Mouse (Mus musculus): ENCODE data around the gene Gpr108.
"Not testable (repeated sequence)": the region's sequence is repeated elsewhere in the genome, so short reads cannot be mapped to it uniquely, and the experiment has no call there.

Gpr108 gene

DNA sequence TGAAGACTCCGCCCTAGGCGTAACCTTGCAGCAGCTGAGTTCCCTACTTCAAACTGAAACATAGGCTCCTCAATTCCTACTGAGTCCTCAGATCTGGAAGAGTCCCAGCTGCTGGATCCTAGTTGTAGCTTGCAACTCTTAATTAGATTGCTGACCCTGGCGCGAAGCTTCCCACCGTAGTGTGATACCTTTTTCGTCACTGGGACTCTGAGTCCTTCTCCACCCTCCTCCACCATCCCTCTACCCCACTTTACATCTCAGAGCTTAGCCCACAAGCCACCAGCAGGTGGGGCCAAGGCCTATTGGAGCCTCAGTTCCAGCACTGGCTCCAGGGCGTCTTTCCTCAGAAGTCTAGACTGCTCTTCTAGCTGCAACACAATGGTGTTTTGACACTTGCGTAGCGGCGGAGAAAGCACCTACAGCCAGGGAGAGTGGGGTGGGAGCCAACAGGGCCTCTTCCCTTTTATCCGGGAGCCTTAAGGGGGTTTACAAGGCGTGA, at the start of gene Gpr108:
Gpr108 (minus strand) TSS at position 246 of the 499 bp plus-strand sequence.
- DNase-seq (ENCODE audit: low spot score), result no peak

DNA sequence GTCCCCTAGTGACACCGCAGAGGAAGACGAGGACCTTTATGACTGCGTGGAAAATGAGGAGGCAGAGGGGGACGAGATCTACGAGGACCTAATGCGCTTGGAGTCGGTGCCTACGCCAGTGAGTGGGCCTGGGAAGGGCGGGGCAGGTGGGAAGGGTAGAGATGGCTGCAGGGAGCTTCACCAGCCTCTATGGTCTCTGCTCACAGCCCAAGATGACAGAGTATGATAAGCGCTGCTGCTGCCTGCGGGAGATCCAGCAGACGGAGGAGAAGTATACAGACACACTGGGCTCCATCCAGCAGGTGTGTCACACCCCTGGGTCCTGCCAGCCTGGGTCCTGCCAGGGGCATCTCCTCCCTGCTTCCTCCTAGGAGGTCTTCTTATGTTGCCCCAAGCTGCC, 48.8 kb upstream of the Gpr108 start:
- DNase-seq (ENCODE audit: low spot score), result no peak

DNA sequence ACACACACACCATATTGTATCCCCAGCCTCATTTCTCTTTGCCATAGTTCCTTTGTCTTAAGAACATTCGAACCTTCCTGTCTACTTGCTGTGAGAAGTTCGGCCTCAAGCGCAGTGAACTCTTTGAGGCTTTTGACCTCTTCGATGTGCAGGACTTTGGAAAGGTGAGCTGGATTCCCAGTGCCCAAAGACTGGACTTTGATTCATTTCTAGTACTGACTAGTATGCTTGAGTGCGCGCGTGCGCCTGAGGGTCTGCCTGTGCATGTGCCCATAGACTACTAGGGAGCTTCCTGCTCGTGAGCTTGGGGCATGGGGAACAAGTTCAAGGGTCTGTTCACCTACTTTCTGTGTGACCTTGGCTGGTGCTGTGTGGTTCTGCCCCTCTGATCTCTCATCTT, 47.7 kb upstream of the Gpr108 start:
- DNase-seq (ENCODE audit: low spot score), result no peak

DNA sequence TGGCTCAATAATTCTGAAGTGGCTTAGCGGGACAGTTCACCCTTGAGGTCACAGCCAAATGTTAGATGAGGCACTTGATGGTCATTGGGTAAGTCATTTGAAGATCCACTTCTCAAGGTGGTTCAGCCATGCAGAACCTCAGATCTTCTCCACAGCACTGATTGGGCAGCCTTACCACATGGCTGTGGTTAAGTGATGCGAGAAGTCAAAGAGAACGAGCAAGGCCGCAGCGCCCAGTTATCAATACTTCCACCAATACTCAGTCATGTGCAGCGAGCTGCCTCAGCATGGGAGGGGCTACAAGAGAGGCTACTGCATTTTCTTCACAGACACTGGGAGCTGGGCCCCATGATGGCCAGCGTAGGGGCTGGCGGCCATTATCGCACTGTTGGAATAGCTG, 44.7 kb upstream of the Gpr108 start:
- no peak for DNase-seq (ENCODE audit: low spot score)

DNA sequence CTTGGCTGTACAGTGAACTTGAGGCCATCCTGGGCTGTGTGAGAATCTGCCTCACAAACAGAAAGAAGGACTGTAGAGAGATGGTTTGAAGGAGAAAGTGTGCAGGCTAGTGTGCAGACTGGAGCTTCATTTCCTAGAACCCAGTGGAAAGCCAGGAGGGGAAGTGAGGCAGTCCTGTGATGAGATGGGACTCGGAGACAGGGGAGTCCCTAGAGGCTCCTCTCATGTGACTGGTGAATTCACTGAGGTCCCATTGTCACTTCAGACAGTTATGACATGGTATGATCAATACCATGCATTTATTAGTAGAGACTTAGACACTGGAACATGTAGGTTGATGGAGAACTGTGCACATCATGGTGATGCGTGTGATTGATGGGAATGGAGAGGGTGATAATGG, 44.1 kb upstream of the Gpr108 start:
- DNase-seq (ENCODE audit: low spot score), result no peak

DNA sequence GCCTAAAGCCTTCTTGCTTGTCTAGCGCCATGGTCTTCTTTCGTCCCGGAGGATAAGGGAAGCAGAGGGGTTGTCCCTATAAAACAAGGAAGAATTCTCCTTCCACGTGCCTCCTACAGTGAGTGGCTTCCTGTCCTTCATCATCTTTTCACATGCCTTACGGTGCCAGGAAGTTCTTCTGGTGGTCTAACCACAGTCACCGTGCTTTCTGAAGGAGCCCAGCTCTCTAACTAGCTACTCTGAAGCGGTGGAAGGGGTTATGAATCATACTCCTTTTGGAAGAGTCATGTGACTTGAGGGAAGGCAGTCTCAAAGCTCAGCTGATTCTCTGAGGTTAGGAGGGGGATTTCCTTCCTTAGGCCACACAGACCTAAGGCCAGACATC, 42.4 kb upstream of the Gpr108 start:
- DNase-seq (ENCODE audit: low spot score), result no peak

DNA sequence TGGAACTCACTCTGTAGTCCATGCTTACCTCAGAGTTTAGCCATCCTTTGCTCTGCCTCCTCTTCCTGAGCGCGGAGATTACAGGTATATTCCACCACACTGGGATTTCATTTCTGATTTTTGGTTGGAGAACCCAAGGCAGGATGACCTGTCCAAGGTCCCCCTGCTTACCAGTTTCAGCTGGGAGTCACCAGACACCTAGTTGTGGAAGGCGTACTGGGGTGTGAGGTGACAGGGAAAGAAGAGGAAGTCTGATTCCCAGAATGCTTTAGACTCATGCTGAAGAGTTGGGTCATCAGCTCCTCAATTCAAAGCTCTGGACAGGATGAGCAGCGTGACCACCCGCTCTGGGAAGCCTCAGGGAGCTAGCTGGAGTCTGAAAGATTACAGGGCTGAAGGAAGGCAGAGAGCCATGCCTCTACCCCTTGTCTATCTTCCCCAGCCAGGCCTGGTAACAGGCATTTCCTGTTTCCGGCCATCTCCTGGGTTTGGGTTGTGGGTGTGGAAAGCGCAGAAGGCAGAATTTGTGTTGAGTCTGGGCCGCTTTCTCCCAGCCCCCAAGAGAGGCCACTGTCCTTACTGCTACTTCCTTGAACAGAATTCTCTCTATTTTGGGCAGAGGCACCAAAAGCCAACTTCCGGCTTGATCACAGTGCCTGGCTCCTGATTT, 41.9 kb upstream of the Gpr108 start:
- no peak for DNase-seq (ENCODE audit: low spot score)

DNA sequence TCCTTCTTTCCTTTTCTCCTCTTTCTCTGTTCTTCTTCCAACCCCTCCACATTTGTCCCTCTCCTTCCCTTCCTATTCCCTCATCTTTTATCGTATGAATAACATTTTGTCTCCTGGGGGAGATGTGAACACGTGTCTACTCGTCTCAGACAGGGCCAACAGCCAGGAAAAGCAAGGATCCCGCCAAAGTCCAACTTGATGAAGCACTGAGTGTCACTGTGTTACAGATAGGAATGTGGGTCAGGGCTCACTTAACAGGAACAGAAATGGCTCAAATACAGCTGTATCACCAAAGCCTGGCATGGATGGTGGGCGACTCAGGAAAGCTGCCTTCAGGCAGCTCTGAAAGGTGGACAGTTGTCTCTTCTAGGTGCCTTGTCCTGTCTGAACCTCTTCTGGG, 41.0 kb upstream of the Gpr108 start:
- DNase-seq (ENCODE audit: low spot score), result no peak

DNA sequence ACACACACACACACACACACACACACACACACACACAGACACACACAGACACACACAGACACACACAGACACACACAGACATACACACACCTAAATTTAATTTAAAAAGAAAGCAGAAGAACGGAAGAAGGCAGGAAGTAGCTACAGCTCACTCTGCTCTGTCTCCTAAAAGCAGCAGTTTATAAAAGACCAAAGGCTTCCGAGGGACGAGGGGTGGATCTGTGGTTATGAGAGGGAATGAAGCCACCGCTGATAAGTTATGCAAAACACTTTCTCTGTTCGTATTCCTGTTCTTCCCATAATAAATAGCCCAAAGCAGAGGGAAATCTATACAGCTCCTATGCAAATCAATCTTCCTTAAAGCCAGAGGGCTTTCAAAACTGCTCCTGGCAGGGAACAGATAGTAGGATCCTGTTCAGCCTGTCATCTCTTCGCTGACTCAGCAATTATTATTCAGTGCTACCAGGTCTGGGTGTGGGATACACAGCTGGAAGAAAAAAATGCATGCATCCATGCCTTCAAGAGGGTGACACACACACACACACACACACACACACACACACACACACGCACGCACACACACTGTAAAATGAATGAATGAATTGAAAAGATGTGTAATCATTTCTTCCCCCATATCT, 38.6 kb upstream of the Gpr108 start:
- no peak for DNase-seq (ENCODE audit: low spot score)

DNA sequence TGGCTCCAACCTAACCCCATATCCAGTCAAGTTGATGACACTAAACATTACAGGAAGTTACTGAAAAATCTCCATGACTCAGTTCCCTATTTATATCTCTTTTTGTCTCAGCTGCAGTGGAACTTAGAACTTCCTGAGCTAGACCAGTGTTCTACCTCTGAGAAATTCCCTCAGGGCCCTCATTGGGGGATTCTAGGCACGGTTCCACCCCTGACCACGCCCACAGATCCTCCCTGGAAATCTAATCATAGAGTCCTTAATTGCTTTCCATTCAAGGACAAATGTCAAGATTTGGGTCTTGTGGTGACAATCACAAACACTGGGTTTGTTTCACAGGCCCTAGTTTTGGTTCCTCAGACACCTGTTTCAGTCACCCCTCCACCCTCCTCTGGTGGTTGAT, 36.8 kb upstream of the Gpr108 start:
- no peak for DNase-seq (ENCODE audit: low spot score)

DNA sequence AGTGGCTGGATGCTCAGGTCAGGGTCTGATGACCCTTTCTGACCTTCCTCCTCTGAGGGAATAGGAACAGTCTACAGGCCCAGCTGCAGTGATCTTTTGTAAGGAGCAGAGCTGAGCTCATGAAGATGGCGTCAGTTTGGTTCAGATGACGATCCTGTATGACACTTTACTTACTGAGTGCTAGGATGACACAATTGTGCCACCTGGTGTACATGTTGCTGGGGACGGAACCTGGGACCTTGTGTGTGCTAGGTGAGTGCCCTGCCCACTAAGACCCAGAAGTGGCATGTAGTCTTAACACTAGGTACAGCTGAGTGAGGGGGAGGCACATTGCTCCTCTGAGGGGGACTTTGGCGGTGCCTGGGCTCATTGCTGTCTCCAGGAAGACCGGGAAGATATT, 35.7 kb upstream of the Gpr108 start:
- no peak for DNase-seq (ENCODE audit: low spot score)

DNA sequence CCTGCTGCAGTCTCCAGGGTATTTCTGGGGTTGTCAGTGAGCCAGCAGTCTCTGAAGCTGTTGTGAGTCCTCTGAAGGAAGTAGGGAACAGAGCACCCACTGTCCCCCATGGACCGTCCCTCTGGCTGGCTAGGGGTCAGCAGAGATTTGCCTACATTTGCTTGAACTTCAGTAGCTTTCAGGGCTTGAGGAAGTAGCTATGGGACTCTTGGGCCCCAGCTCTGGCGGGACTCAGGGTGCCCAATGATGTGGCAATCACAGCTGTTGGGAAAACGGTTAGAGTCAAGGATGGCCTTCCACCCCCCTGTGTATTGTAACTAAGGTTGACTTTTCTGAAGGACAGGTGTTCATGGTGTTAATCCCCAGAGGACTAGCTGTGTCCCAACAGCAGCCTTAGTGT, 32.2 kb upstream of the Gpr108 start:
- no peak for DNase-seq (ENCODE audit: low spot score)

DNA sequence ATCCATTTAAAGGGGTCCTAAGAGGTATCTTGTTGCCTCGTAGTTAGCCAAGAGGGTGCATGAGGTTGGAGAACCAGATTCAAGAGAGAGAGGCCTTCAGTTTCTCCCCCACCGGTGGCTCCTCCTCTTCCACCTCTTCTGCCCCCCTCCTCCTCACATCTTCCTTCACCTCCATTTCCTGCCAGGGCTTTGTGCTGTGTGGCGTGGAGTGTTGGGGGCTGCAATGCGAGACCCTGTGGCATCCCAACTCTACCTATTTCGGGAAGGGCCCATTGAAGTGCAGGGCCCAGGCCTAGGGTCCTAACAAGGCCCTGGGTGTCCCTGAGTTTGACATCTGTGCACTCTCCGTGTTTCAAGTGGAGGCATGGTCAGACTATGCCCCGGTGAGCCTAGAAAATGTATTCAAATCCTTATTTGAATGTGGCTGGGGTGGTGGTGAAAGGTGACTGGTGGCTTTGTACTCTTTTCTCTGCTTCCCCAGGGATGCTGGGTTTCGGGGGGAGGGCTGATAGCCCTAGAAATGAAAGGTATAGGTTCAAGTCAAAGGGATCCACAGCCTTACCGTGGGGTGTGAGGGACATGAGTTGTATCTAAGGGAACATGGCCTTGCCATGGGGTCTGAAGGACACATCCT, 31.5 kb upstream of the Gpr108 start:
- no peak for DNase-seq (ENCODE audit: low spot score)

DNA sequence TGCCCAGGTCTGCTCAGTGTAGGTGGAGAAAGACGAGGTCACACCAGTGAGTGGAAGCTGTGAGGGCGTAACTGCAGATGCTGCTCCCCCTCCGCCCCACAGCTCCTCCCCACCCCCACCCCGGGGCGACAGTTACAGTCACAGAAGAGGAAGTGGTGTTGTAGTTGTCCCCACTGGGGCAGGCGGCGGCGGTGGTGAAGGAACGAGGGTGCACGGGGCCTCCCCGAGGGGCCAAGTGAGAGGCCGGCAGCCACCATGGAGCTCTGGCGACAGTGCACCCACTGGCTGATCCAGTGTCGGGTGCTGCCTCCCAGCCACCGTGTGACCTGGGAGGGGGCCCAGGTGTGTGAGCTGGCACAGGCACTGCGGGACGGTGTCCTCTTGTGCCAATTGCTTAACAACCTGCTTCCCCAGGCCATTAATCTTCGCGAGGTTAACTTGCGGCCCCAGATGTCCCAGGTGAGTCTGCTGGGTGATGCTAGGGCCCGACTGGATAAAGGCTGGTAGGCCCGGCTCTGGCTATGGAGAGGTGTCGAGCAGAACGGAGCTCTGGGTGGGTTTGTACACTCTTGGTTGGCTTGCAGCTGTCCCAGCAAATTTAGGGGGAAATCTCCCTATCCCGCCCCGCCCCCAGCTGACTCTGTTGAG, 30.8 kb upstream of the Gpr108 start, which contains the start of gene Vav1:
Vav1 (plus strand) TSS at position 158 of the 648 bp plus-strand sequence.
- DNase-seq (ENCODE audit: low spot score), result no peak

DNA sequence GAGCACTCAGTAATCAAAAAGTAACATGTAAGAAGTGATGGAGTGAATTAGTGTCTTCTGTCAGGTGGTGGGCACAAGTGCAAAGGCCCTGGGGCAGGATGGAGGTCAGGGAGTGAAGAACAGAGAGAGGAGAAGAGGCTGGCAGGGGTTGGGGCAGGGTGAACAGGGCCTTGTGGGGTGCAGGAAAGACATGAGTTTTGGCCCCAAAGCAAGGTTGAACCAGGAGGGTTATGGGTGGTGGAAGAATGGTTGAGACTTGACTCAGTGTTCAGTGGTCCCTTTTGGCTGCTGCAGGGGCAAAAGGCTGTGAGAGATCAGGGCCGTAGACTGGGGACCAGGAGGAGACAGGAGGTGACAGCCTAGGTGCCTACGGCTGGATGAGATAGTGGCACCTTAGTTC, 30.3 kb upstream of the Gpr108 start:
- no peak for DNase-seq (ENCODE audit: low spot score)

DNA sequence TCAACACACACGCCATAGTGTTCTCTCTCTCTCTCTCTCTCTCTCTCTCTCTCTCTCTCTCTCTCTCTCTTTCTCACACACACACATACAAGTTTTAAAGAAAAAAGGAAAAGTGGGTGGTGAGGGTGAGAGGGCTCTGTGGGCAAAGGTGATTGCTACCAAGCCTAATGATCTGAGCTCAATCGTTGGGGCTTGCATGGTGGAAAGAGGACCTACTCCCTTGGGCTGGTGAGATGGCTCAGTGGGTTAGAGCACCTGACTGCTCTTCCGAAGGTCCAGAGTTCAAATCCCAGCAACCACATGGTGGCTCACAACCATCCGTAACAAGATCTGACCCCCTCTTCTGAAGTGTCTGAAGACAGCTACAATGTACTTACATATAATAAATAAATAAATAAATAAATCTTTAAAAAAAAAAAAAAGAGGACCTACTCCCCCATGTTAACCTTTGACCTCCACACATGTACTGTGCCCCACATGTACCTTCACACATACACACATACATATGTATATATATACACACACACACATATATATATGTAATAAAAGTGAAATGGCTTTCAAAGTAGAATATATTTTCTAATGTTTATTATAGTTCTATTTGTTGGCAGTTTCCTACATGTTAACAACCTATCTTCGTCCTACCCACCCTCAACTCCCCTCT, 29.5 kb upstream of the Gpr108 start:
- not testable (repeated sequence) for DNase-seq (ENCODE audit: low spot score)

DNA sequence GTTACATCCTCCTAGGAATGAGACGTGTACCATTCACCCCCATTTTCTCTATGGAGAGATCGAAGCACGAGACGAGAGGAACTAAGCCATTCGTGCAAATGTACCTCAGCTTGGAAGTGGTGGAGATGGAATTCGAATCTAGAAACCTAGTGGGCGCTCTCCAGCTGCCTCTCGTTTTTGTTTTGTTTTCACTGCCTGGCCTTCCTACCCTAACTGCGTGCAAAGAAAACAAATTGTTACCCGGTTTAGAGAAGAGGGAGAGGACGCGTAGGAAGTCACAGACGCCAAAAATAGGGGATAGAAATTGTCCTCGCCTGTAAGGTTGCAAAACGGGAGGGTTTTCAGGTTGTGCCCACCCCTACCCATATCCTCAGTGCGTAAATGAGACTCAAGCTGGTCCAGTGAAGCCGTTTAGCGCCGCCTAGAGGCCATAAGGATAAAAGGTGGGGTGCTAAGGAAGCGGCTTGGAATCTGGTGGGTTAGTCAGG, 28.4 kb upstream of the Gpr108 start:
- no peak for DNase-seq (ENCODE audit: low spot score)

DNA sequence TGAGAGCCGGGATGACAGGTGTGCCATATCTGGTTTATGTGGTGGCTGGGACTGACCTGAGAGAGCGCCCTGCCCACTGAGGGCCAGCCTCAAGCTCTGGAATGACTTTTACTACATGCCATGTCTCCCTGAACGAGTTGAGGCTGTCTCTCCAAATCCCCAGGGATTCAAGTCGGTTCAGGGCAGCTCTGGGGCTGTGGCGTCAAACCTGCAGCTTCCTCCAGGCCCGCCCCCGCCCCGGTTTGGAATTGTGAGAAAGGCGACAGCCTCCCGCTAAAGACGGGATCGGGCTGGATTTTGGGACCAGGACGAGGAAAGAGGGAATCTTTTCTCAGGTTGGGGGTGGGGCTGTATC, 27.7 kb upstream of the Gpr108 start:
- no peak for DNase-seq (ENCODE audit: low spot score)

DNA sequence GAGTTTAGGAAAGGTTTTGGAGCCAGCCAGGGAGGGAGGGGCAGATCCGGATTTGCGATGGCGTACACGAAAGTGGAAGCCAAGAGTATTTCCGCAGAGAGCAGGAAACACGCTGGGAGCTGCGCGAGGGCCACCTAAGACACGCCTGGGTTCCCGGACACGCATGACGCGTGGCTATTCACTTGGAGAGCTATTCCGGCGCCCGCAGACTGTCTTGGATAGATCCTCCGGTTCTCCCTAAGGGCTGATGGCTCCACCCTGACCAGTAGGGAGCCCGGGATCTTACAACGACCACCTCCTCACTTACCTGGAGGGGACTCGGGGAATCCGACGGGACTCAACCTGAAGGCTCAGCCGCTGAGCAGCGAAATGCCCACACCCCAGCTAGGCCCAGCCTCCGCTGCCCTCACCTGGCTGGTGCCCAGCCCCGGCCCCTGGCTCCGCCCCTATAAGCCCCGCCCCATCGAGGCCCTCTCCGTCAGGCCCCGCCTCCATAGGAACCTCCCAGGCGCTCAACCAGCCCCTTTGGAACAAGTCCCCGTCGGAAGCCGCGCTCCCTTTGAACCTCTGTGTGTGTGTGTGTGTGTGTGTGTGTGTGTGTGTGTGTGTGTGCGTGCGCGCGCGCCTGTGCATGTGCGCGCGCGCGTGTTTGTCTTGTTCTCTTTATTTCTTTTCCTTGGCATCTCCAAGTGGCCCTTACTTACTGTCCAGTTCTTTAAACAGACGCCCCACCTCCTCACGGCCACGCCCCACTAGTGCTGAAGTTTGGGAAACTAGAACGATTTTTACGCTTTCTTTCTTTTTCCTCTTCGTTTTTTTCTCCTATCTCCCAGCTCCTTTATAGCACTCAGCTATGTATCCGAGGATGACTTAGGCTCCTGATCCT, 27.1 kb upstream of the Gpr108 start:
- peak; percentile 76 for DNase-seq (ENCODE audit: low spot score)

DNA sequence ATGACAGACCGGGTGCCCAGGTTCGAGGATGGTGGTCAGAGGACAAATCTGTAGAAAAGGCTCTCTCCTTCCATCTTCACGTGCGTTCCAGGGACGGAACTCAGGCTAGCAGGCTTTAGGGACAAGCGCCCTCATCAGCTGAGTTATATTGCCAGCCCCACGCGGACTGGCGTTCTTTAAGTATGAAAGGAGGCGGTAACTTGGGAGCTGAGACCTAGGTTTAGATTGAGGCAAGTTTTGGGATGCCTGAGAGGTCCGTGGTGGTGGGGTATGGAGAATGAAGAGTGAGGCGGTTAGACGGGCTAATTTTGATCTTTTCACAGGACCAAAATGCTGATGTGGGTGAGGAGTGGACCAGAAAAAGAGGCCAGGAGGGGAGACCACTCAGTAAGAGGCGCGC, 26.4 kb upstream of the Gpr108 start:
- DNase-seq (ENCODE audit: low spot score), result no peak

DNA sequence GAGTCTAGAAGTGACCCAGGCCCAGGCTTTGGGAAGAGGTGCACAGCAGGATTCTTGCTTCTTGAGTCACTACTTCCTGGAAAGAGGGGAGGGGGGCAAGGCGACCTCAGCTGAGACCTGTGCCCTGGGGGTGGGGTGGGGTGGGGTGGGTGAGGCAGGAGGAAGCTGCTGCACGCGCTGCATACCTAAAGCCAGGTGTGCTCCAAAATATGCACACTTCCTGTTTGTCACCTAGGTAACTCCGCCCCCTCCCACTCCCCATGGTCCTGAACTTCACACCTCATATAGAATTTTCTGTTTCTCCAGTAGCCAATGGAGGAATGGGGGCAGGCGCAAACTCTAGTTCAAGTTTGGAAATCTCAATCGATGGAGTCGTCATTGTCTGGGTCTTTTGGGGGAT, 25.6 kb upstream of the Gpr108 start:
- DNase-seq (ENCODE audit: low spot score), result no peak

All from urinary bladder, postnatal 10 days (tissue).